Mouse (Mus musculus): Measurements from ENCODE around the gene Gm4631. TPM values are rescaled to one million over a fixed set of nuclear protein-coding genes. Genes with fewer than 3 reads are reported as not detected.

The Gm4631 gene
- polyA plus RNA-seq (2012; rRNA removed), result 3.4 and 3.8 TPM in 2 replicates

GRCm38 (mm10) chr2:175338097-175338496 lies at the start of gene Gm4631:
Gene Gm4631 (minus strand): TSS chr2:175338197.

DNA sequence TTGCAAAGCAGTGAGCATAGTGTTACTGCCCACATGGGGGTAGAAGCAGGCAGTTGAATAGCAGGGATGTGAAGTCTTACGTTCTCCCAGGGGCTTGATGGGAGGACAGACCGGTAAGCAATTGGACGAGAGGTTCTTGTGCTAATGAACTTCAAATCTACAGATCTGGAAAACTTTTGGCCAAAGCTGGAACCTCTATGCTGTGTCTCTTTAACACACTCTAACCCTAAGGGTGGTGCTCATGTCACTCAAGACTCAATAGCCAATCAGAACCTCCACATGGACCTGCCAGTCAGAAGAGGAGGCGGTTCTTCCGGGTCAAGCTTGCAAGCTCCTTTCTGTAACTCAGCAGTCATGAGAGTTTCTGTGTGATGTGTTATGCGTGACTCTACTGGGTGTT lies 34.1 kb upstream of the Gm4631 start, which contains the start of gene Zfp968:
Gene Zfp968, plus strand, starts transcription at position 301 of the 400 bp plus-strand sequence.

DNA sequence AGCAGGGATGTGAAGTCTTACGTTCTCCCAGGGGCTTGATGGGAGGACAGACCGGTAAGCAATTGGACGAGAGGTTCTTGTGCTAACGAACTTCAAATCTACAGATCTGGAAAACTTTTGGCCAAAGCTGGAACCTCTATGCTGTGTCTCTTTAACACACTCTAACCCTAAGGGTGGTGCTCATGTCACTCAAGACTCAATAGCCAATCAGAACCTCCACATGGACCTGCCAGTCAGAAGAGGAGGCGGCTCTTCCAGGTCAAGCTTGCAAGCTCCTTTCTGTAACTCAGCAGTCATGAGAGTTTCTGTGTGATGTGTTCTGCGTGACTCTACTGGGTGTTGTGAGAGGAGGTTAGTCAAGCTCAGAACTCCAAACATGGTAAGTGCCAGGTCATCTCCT lies 63.2 kb downstream of the Gm4631 start, which contains the start of gene Gm14440:
Gene Gm14440, plus strand, starts transcription at position 301 of the 400 bp plus-strand sequence.

Other genes starting within 250 kb of the Gm4631 start
- 1.5 and 1.7 TPM in 2 replicates for gene Gm14399, start 196.2 kb downstream of the Gm4631 start, polyA plus RNA-seq (2012; rRNA removed)
- 0.10 and 0.14 TPM in 2 replicates for gene Gm14443, start 162.3 kb downstream of the Gm4631 start, polyA plus RNA-seq (2012; rRNA removed)
- gene Gm14391, start 131.3 kb downstream of the Gm4631 start, polyA plus RNA-seq (2012; rRNA removed), result 2.4 and 2.5 TPM in 2 replicates
- gene Gm14440, start 63.1 kb downstream of the Gm4631 start, polyA plus RNA-seq (2012; rRNA removed), result not detected in 2 replicates
- gene Zfp968, start 34.2 kb upstream of the Gm4631 start, polyA plus RNA-seq (2012; rRNA removed), result 0.91 and 0.93 TPM in 2 replicates
- gene Gm4724, start 97.6 kb upstream of the Gm4631 start, polyA plus RNA-seq (2012; rRNA removed), result 1.9 and 2.1 TPM in 2 replicates
- gene Zfp965, start 131.8 kb upstream of the Gm4631 start, polyA plus RNA-seq (2012; rRNA removed), result 0.93 and 1.1 TPM in 2 replicates

Data from liver, embryonic 14 days (tissue).